In the genomic region with DNA sequence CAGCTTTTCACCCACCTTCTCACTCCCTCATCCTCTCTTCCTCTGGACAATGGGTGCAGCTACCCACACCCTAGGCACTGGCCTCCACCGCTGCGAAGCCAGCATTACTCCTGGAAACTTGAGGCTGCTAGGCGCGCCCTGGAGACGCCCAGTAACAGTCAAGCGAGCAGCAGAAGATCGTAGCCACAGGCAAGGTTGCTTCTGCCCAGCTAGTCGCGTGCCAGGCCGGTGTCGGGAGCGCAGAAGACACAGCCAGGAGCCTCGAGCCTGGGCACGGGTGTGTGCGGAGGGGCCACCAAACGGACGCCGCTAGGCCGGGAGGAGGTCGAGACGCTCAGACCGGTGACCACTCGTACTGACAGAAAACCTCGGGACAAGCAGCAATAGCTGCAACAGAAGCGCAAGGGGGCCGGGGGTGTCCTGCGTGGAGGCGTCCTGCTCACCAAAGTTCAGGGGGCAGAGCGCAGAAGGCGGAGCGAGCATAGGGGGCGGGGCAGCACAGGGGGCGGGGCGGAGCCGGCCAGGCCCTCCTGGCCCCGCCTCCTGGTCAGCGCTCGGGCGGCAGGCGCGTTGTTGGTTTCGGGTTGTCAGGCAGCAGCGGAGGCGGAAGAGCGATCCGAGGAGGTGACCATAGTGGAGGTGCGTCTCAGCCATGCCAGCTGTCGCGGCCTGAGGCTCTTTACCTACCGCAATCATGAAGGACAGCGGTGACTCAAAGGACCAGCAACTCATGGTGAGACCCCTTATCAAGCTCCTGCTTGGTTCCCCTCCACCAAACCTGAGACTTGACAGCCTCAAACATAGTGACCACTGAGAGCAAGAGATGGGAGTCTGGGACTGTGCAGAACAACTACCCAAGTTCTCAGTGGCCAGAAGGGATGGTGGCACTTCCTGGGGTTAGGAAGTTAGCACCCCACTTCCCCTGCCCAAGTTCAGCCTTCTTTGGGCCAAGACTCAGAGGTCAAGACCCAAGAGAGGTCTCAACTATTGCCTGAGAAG, we compare ENCODE assay signal across 8 mouse cellular contexts. TPM values are rescaled to one million over a fixed set of nuclear protein-coding genes. Genes with fewer than 3 reads are reported as not detected.
DNase-seq lines count a peak whose midpoint lies in the region; ATAC-seq lines count a peak whose summit lies in the region.

Gene Kif19a (plus strand): TSS at position 569 of the 999 bp plus-strand sequence.

- H3K36me3 ChIP-seq in hindbrain, embryonic 13.5 days, result no peaks in the 10 kb centered on the region
- H3K36me3 ChIP-seq in limb, embryonic 15.5 days, result no peaks in the 10 kb centered on the region
- no peaks in the 10 kb centered on the region for H3K36me3 ChIP-seq in midbrain, embryonic 13.5 days

- peak; percentile 39 for DNase-seq in cerebellum, adult 11-12 months
- peak; percentile 41 for DNase-seq in cerebellum, adult 8-10 months
- peak; percentile 54 for DNase-seq in forelimb bud, embryonic 11.5 days (ENCODE audit: low read depth, low spot score)
- DNase-seq in testis, postnatal 10 days (ENCODE audit: low spot score), result peak; percentile 72

- H3K27me3 ChIP-seq in hindbrain, embryonic 13.5 days, result peaks cover 38% of the 10 kb centered on the region
- peaks cover 39% of the 10 kb centered on the region for H3K27me3 ChIP-seq in limb, embryonic 15.5 days
- H3K27me3 ChIP-seq in midbrain, embryonic 13.5 days, result peaks cover 41% of the 10 kb centered on the region

- peaks cover 18% of the 10 kb centered on the region for H3K4me1 ChIP-seq in hindbrain, embryonic 13.5 days (replicated peaks)
- peaks cover 12% of the 10 kb centered on the region for H3K4me1 ChIP-seq in limb, embryonic 15.5 days
- peaks cover 15% of the 10 kb centered on the region for H3K4me1 ChIP-seq in midbrain, embryonic 13.5 days (replicated peaks)

- peak within 1 kb of the TSS; percentile 80 for H3K4me2 ChIP-seq in hindbrain, embryonic 13.5 days
- H3K4me2 ChIP-seq in limb, embryonic 15.5 days, result peak within 1 kb of the TSS; percentile 91
- H3K4me2 ChIP-seq in midbrain, embryonic 13.5 days (replicated peaks), result peak within 1 kb of the TSS; percentile 79

- 3% methylated on average over 51 of the region's 51 CpGs for WGBS in hindbrain, embryonic 13.5 days
- WGBS in limb, embryonic 15.5 days, result 4% methylated on average over 49 of the region's 51 CpGs
- 2% methylated on average over 51 of the region's 51 CpGs for WGBS in midbrain, embryonic 13.5 days

- no peak for ATAC-seq in cerebellum, adult (ENCODE audit: insufficient number of reproducible peaks, low FRiP score, low TSS enrichment)
- ATAC-seq in hindbrain, embryonic 13.5 days (ENCODE audit: low FRiP score), result peak; percentile 46; the same call in 1 of the 2 replicates
- no peak for ATAC-seq in limb, embryonic 15.5 days (ENCODE audit: insufficient number of reproducible peaks, low FRiP score, low TSS enrichment, low read depth)
- ATAC-seq in midbrain, embryonic 13.5 days, result peak; percentile 76

- H3K9ac ChIP-seq in hindbrain, embryonic 13.5 days, result peak within 1 kb of the TSS; percentile 66
- no peak within 1 kb of the TSS; the same call in 1 of the 2 replicates for H3K9ac ChIP-seq in limb, embryonic 15.5 days
- H3K9ac ChIP-seq in midbrain, embryonic 13.5 days (replicated peaks), result peak within 1 kb of the TSS; percentile 53

- H3K27ac ChIP-seq in hindbrain, embryonic 13.5 days, result no peak within 1 kb of the TSS
- H3K27ac ChIP-seq in limb, embryonic 15.5 days, result no peak within 1 kb of the TSS
- no peak within 1 kb of the TSS for H3K27ac ChIP-seq in midbrain, embryonic 13.5 days

- H3K9me3 ChIP-seq in hindbrain, embryonic 13.5 days, result no peaks in the 10 kb centered on the region
- no peaks in the 10 kb centered on the region for H3K9me3 ChIP-seq in limb, embryonic 15.5 days
- no peaks in the 10 kb centered on the region for H3K9me3 ChIP-seq in midbrain, embryonic 13.5 days

- H3K4me3 ChIP-seq in hindbrain, embryonic 13.5 days, result peak within 1 kb of the TSS; percentile 47
- H3K4me3 ChIP-seq in limb, embryonic 15.5 days, result peak within 1 kb of the TSS; percentile 47
- peak within 1 kb of the TSS; percentile 47 for H3K4me3 ChIP-seq in midbrain, embryonic 13.5 days (replicated peaks)

RNA-seq across cellular contexts. Expression of gene Kif19a, which starts in this region (rescaled TPM):
- 1.2 and 1.3 TPM in 2 replicates for polyA plus RNA-seq in hindbrain, embryonic 13.5 days (2015; fragmentation: Nextera tagmentation; extraction: Ambion mirVana)
- polyA plus RNA-seq in limb, embryonic 15.5 days (2015; fragmentation: Nextera tagmentation; extraction: Ambion mirVana), result 0.15 and 0.17 TPM in 2 replicates
- 0.35 and 1.2 TPM in 2 replicates for polyA plus RNA-seq in midbrain, embryonic 13.5 days (2015; fragmentation: Nextera tagmentation; extraction: Ambion mirVana)

Comparison
In these comparisons a context has a peak if more than half of its experiments do, and no peak if none do; other contexts are left out.
1. ATAC-seq: peak in hindbrain, embryonic 13.5 days (single experiment) and midbrain, embryonic 13.5 days (single experiment); none in cerebellum, adult (single experiment) and limb, embryonic 15.5 days (single experiment).
2. Peak in every context shown above with its lines, with median percentiles within 50 percentile points of each other: DNase-seq, H3K4me2 ChIP-seq and H3K4me3 ChIP-seq.